Mouse (Mus musculus): ENCODE data around the gene Sugp1. TPM values are rescaled to one million over a fixed set of nuclear protein-coding genes. Genes with fewer than 3 reads are reported as not detected.

The Sugp1 gene
- polyA plus RNA-seq (2012; rRNA removed), result 5.8 and 6.6 TPM in 2 replicates

GRCm38 (mm10) chr8:70042583-70043455 is at the start of gene Sugp1, which contains the start of gene Mau2:
Sugp1 (plus strand) TSS chr8:70042813.
Mau2 (minus strand) TSS chr8:70042734.

GRCm38 (mm10) chr8:69995776-69996588 is 46.6 kb upstream of the Sugp1 start, which contains the start of gene Gatad2a:
Gatad2a (minus strand) TSS chr8:69996384.

GRCm38 (mm10) chr8:70072441-70073069 is 29.9 kb downstream of the Sugp1 start, which contains the start of gene Tm6sf2:
Tm6sf2 (plus strand) TSS chr8:70072924.

GRCm38 (mm10) chr8:70083285-70083684 is 40.7 kb downstream of the Sugp1 start, which contains the start of gene Hapln4:
Hapln4 (plus strand) TSS chr8:70083457.

GRCm38 (mm10) chr8:70120667-70121066 is 78.1 kb downstream of the Sugp1 start, which contains the start of gene Ncan:
Ncan (minus strand) TSS chr8:70120873.

Other genes starting within 250 kb of the Sugp1 start
- 11.3 and 12.9 TPM in 2 replicates for gene Gmip, start 234.1 kb upstream of the Sugp1 start, polyA plus RNA-seq (2012; rRNA removed)
- gene Lpar2, start 220.4 kb upstream of the Sugp1 start, polyA plus RNA-seq (2012; rRNA removed), result 0.46 and 0.58 TPM in 2 replicates
- 1.2 and 1.4 TPM in 2 replicates for gene Pbx4, start 210.3 kb upstream of the Sugp1 start, polyA plus RNA-seq (2012; rRNA removed)
- 0.01 and 0.02 TPM in 2 replicates for gene Cilp2, start 155.1 kb upstream of the Sugp1 start, polyA plus RNA-seq (2012; rRNA removed)
- gene Tssk6, start 140.6 kb upstream of the Sugp1 start, polyA plus RNA-seq (2012; rRNA removed), result 0.22 and 0.24 TPM in 2 replicates
- gene Ndufa13, start 140.3 kb upstream of the Sugp1 start, polyA plus RNA-seq (2012; rRNA removed), result 62.7 and 63.0 TPM in 2 replicates
- 0.44 and 0.46 TPM in 2 replicates for gene Yjefn3, start 140.1 kb upstream of the Sugp1 start, polyA plus RNA-seq (2012; rRNA removed)
- 12.3 and 13.6 TPM in 2 replicates for gene Gatad2a, start 46.4 kb upstream of the Sugp1 start, polyA plus RNA-seq (2012; rRNA removed)
- gene Mau2, start 79 bp upstream of the Sugp1 start, polyA plus RNA-seq (2012; rRNA removed), result 19.7 and 22.0 TPM in 2 replicates
- gene Tm6sf2, start 30.1 kb downstream of the Sugp1 start, polyA plus RNA-seq (2012; rRNA removed), result 1.7 and 3.0 TPM in 2 replicates
- 0.02 and 0.05 TPM in 2 replicates for gene Hapln4, start 40.6 kb downstream of the Sugp1 start, polyA plus RNA-seq (2012; rRNA removed)
- gene Ncan, start 78.1 kb downstream of the Sugp1 start, polyA plus RNA-seq (2012; rRNA removed), result under 0.01 TPM in 1 of 2 replicates, not detected in the other
- gene Nr2c2ap, start 88.5 kb downstream of the Sugp1 start, polyA plus RNA-seq (2012; rRNA removed), result 7.7 and 8.4 TPM in 2 replicates
- 5.7 and 7.2 TPM in 2 replicates for gene Rfxank, start 96.3 kb downstream of the Sugp1 start, polyA plus RNA-seq (2012; rRNA removed)
- gene Borcs8, start 96.7 kb downstream of the Sugp1 start, polyA plus RNA-seq (2012; rRNA removed), result 24.7 and 27.1 TPM in 2 replicates
- 0.02 and 0.06 TPM in 2 replicates for gene Mef2b, start 96.9 kb downstream of the Sugp1 start, polyA plus RNA-seq (2012; rRNA removed)
- gene Tmem161a, start 129.5 kb downstream of the Sugp1 start, polyA plus RNA-seq (2012; rRNA removed), result 38.5 and 51.0 TPM in 2 replicates
- gene Slc25a42, start 169.5 kb downstream of the Sugp1 start, polyA plus RNA-seq (2012; rRNA removed), result 45.6 and 57.7 TPM in 2 replicates
- 12.9 and 16.4 TPM in 2 replicates for gene Sugp2, start 191.4 kb downstream of the Sugp1 start, polyA plus RNA-seq (2012; rRNA removed)
- gene Armc6, start 191.7 kb downstream of the Sugp1 start, polyA plus RNA-seq (2012; rRNA removed), result 7.8 and 7.9 TPM in 2 replicates
- 6.7 and 6.9 TPM in 2 replicates for gene Homer3, start 240.0 kb downstream of the Sugp1 start, polyA plus RNA-seq (2012; rRNA removed)